Mouse (Mus musculus) megakaryocyte-erythroid progenitor cell, adult 5 weeks (primary cell): ENCODE measurements around the gene Lhx6. TPM values are rescaled to one million over a fixed set of nuclear protein-coding genes. Genes with fewer than 3 reads are reported as not detected.

Source experiments
- polyA plus RNA-seq: library from polyadenylated mRNA; stranded (reverse); fragments of >175 nt; gene quantifications from 2 replicates; pipeline ENCODE4 v1.2.3, GENCODE M21; 2012

Lhx6 gene
- 0.04 and 0.16 TPM in 2 replicates for polyA plus RNA-seq

DNA sequence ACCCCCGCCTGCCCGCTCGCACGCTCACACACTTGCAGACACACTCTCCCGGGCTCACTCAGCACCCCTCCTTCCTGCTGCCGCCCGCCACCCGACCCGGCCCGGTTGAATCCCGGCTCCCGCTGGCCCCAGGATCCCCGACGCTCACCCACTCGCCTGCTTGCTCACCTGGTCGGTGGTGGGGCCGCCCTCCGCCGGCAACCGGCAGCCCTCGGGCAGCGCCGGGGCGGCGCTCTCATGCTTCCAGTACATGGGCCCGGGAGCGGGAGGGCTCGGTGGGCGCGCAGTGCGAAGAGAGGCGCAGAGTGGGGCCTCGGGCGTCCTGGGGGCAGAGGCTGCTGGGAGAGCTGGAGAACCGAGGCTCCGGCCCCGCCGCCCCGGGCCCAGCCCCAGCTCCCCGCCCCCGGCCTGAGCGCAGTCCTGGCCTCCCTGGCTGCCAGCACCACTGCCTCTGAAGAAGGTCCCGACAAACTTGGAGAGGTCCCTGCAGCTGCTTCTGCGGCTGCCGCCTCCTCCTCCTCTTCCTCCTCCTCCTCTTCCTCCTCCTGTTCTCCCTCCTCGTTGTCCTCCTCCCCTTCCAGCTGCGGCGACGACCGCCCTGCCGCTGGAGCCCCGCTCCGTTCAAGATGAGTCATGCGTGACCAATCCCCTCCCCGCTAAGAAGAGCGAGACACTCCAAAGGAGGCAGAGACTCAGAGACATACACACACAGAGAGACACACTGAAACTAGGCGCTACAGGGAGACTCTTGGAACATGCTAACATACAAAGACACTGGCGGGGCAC is at the start of gene Lhx6:
Gene Lhx6, minus strand, starts transcription at position 453 of the 786 bp plus-strand sequence.

DNA sequence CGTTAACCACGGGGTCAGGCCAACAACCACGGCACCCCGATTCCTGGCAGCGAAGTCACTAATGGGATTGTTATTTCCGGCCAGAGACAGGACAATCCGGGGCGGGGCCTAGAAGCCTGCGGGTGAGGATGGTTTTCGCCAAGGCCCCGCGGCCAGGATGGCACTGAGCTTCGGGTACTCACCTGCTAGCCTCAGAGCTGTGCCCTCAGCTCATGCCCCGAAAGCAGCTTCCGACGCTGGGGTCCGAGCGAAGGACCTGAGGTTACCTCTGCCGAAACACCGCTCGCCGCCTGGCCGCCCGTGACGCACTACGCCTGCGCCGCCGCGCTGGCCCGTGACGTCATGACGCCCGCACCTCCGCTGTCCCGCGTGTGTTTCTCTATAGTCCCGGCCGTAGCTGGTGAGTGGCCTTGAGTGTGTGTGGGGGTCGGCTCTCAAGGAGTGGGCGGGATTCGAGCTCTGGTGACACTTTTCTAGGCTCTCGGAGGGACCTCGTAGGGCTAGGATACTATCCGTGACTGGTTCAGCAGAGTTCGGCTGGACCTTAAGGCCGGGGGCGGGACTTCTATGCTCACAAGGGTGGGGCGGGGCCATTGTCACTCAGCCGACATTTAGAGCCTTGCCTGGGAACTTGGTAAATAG is 31.2 kb upstream of the Lhx6 start, which contains the start of the genes Mrrf and Rbm18:
Gene Mrrf, plus strand, starts transcription at position 90 of the 642 bp plus-strand sequence.
Gene Rbm18, minus strand, starts transcription at position 474 of the 642 bp plus-strand sequence.

GRCm38 (mm10) chr2:36048748-36049566 is 56.3 kb downstream of the Lhx6 start, which contains the start of the genes Ndufa8 and Morn5:
Ndufa8 (minus strand) TSS chr2:36049406.
Morn5 (plus strand) TSS chr2:36049458.

Other genes starting within 250 kb of the Lhx6 start
- gene Ttll11, start 125.5 kb downstream of the Lhx6 start, polyA plus RNA-seq = 0.51 and 0.76 TPM in 2 replicates
- gene Ndufa8, start 56.0 kb downstream of the Lhx6 start, polyA plus RNA-seq = 63.3 and 68.7 TPM in 2 replicates
- gene Morn5, start 56.0 kb downstream of the Lhx6 start, polyA plus RNA-seq = not detected in 2 replicates
- 1.3 and 1.9 TPM in 2 replicates for gene Mrrf, start 31.0 kb upstream of the Lhx6 start, polyA plus RNA-seq
- gene Rbm18, start 31.4 kb upstream of the Lhx6 start, polyA plus RNA-seq = 9.6 and 13.3 TPM in 2 replicates
- gene Ptgs1, start 125.0 kb upstream of the Lhx6 start, polyA plus RNA-seq = 13.7 and 18.6 TPM in 2 replicates